Mouse (Mus musculus) frontal cortex, adult 2 months (tissue): ENCODE measurements around the gene Olfr31. TPM values are rescaled to one million over a fixed set of nuclear protein-coding genes. Genes with fewer than 3 reads are reported as not detected.

Experiments used
- DNase-seq, 2 experiments: peaks; one replicate each; pipeline ENCODE4 v3.0.0; 2022; ENCODE audit warnings: low spot score in 1 of 2; ENCODE audit errors: extremely low spot score in 1 of 2
- polyA plus RNA-seq: library from polyadenylated mRNA; depleted of rRNA; stranded (reverse); fragments of >200 nt; gene quantifications from 2 replicates; pipeline ENCODE4 v1.2.3, GENCODE M21; 2012; rRNA removed

Gene Olfr31
- polyA plus RNA-seq, 1 experiment = 0.12 TPM

DNA sequence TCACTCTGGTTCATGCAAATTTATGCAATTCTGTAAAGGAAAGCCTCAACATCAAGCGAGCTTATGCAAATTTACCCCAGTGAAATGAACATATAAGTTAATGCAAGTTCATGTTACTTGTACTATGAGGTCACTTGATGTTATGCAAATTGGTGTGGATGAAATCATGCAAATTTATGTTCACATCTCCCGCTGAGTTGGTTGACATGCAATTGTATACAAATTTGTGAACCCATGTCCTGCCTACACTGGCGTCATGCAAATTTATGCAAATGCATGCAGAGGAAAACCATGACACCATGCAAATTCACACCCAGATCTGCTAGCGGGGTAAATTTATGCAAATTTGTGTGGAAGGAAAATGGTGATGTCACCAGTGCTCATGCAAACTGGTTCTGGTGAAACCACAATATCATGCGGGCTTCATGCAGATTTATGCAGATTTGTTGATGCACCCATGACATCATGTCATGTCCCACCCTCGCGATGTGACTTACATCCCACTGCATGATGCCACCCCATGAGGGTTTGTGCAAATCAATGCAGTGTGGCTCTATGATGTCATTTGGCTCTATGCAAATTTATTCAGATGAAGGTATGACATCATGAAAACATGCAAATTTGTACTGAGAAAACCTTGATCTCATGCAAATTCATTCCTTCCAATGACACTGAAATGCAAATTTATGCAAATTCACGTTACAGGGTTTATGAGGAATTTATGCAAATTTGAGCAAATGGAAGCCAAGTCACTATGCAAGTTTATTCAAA lies 31.3 kb downstream of the Olfr31 start:
- DNase-seq = peak in 1 of 2 experiments; percentile 5

DNA sequence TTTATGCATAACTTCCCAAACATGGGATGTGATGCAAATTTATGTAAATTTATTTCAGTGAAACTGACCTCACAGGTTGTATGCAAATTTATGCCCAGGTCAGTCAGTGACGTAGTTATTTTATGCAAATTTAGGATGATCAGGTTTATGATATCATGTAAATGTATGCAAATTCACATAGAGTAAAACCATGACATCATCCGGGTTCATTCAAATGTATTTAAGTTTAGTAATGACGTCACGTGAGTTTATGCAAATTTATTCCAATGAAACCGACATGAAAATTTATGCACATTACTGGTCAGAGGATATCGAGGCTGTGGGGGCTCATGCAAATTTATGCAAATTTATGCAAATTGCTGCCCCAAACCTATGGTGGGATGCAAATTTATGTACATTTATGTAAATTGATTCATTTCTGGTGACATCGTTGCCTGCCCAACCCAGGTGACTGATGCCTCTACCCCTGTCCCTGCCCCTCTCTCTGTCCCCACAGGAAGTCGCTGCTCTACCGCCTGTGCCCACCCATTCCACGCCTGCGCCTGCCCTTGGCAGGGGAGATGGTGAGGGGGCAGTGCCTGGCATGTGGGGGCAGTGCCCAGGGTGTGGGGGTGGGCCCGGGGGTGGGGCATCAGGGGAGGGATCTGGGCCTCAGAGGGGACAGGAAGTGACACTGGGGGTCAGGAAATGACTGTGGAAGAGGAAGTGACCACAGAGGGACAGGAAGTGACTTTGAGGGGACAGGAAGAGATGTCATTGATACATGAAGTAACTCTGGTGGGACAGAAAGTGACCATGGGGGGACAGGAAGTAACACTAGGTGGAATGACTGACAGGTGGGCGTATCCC lies 32.1 kb downstream of the Olfr31 start:
- peak in 1 of 2 experiments; percentile 9 for DNase-seq

DNA sequence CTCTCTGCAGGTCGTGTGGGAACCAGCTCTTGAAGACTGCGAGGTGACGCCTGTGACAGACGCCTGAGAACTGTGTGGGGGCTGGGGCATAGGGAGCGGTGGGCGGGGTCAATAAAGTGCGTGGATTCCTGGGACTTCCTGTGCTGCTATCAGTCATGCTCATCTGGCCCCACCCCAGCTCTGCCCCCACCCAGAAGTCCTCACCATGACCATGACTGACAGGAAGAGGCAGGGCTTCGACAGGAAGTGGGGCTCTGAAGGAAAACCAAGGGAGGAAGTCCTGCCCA lies 32.7 kb downstream of the Olfr31 start:
- DNase-seq = no peak

Other genes starting within 250 kb of the Olfr31 start
- gene Psmd6, start 201.8 kb upstream of the Olfr31 start, polyA plus RNA-seq = 82.0 and 97.5 TPM in 2 replicates
- gene Olfr720, start 136.0 kb upstream of the Olfr31 start, polyA plus RNA-seq = not detected in 2 replicates
- gene Il3ra, start 23.4 kb downstream of the Olfr31 start, polyA plus RNA-seq = 8.4 and 8.8 TPM in 2 replicates
- 0.06 TPM in 1 of 2 replicates, not detected in the other for gene Olfr721-ps1, start 78.5 kb downstream of the Olfr31 start, polyA plus RNA-seq